Mouse (Mus musculus) spleen, adult 2 months (tissue): ENCODE data around the gene Pkmyt1.

Experiments used
- CTCF ChIP-seq: fragments of 200-500 bp; IDR thresholded peaks from 2 replicates; pipeline ENCODE4 v1.5.1; 2011; ENCODE audit warnings: mild to moderate bottlenecking, inconsistent platforms; ENCODE audit not compliant: insufficient read depth, insufficient read length, insufficient replicate concordance; ENCODE audit errors: extremely low read depth
- POLR2A ChIP-seq: fragments of 200-500 bp; IDR thresholded peaks from 2 replicates; pipeline ENCODE4 v1.6.1; 2011; ENCODE audit warnings: low read depth, low read length, inconsistent platforms

- TF ChIP-seq CTCF, result peak; percentile 34; the same call in 1 of the 2 replicates
- no peak for TF ChIP-seq POLR2A
Measured at GRCm38 (mm10) chr17:23700079-23700478, 26.1 kb upstream of the Pkmyt1 start.
